Mouse (Mus musculus) 416B (cell line): ENCODE measurements around the gene Arfgef3.
"Not testable (repeated sequence)": the region's sequence is repeated elsewhere in the genome, so short reads cannot be mapped to it uniquely, and the experiment has no call there.

Experiments used
- DNase-seq: peaks from one replicate; pipeline ENCODE4 v3.0.0; 2011; ENCODE audit warnings: low read depth

Arfgef3 gene

GRCm38 (mm10) chr10:18681385-18681954, 62.3 kb downstream of the Arfgef3 start:
- no peak for DNase-seq

GRCm38 (mm10) chr10:18680661-18681384, 62.9 kb downstream of the Arfgef3 start:
- DNase-seq, result no peak

- peak; percentile 77 for DNase-seq
Observed at GRCm38 (mm10) chr10:18678836-18679235, 64.9 kb downstream of the Arfgef3 start.

- no peak for DNase-seq
Observed at GRCm38 (mm10) chr10:18664794-18665193, 79.0 kb downstream of the Arfgef3 start.

- no peak for DNase-seq
Observed at GRCm38 (mm10) chr10:18664016-18664415, 79.7 kb downstream of the Arfgef3 start.

GRCm38 (mm10) chr10:18661606-18662220, 82.0 kb downstream of the Arfgef3 start:
- no peak for DNase-seq

GRCm38 (mm10) chr10:18660998-18661397, 82.8 kb downstream of the Arfgef3 start:
- DNase-seq, result no peak

GRCm38 (mm10) chr10:18657588-18657987, 86.2 kb downstream of the Arfgef3 start:
- no peak for DNase-seq

GRCm38 (mm10) chr10:18647069-18647468, 96.7 kb downstream of the Arfgef3 start:
- DNase-seq, result no peak

GRCm38 (mm10) chr10:18646035-18646434, 97.7 kb downstream of the Arfgef3 start:
- DNase-seq, result no peak

GRCm38 (mm10) chr10:18644346-18644745, 99.4 kb downstream of the Arfgef3 start:
- DNase-seq, result no peak

- no peak for DNase-seq
Observed at GRCm38 (mm10) chr10:18643506-18643905, 100.2 kb downstream of the Arfgef3 start.

- DNase-seq, result no peak
Observed at GRCm38 (mm10) chr10:18642854-18643253, 100.9 kb downstream of the Arfgef3 start.

GRCm38 (mm10) chr10:18640596-18640995, 103.2 kb downstream of the Arfgef3 start:
- DNase-seq, result no peak

- DNase-seq, result no peak
Observed at GRCm38 (mm10) chr10:18635450-18635849, 108.3 kb downstream of the Arfgef3 start.

- DNase-seq, result no peak
Observed at GRCm38 (mm10) chr10:18634405-18634985, 109.3 kb downstream of the Arfgef3 start.

- no peak for DNase-seq
Observed at GRCm38 (mm10) chr10:18630498-18630897, 113.3 kb downstream of the Arfgef3 start.

- DNase-seq, result no peak
Observed at GRCm38 (mm10) chr10:18627530-18627929, 116.2 kb downstream of the Arfgef3 start.

- peak; percentile 61 for DNase-seq
Observed at GRCm38 (mm10) chr10:18612796-18613195, 131.0 kb downstream of the Arfgef3 start.

GRCm38 (mm10) chr10:18604827-18605535, 138.8 kb downstream of the Arfgef3 start:
- not testable (repeated sequence) for DNase-seq

- peak; percentile 76 for DNase-seq
Observed at GRCm38 (mm10) chr10:18602030-18602429, 141.7 kb downstream of the Arfgef3 start.

GRCm38 (mm10) chr10:18597601-18598000, 146.1 kb downstream of the Arfgef3 start:
- DNase-seq, result no peak
